Mouse (Mus musculus) spleen, postnatal 4 days (tissue): ENCODE results near the gene Fchsd2.

Experiments used
- DNase-seq, 2 experiments: peaks; one replicate each; pipeline ENCODE4 v3.0.0; 2022; ENCODE audit warnings: low spot score in 2 of 2

Gene Fchsd2

DNA sequence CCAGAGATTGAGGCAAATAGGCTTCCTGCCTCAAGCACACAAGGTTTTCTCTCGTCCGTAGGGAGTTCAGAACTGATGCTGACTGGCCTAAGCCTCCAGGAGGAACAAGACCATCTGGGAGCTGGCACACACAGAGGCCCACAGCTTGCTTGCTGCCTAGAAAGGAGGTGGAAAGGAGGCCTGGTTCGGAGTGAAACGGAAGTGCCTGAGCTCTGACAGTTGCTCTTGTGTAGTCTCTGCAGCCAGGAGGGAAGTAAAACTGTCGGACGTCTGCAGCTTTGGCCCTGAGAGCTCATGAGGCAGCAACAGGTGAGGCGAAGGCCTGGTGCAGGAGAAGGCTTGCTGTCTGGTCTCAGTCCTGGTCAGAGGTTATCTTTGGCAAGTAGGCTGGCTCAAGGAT, at the start of gene Fchsd2:
TSS of gene Fchsd2 (plus strand) at position 246 of the 400 bp plus-strand sequence.
- DNase-seq = peak in 1 of 2 experiments; percentile 43

DNA sequence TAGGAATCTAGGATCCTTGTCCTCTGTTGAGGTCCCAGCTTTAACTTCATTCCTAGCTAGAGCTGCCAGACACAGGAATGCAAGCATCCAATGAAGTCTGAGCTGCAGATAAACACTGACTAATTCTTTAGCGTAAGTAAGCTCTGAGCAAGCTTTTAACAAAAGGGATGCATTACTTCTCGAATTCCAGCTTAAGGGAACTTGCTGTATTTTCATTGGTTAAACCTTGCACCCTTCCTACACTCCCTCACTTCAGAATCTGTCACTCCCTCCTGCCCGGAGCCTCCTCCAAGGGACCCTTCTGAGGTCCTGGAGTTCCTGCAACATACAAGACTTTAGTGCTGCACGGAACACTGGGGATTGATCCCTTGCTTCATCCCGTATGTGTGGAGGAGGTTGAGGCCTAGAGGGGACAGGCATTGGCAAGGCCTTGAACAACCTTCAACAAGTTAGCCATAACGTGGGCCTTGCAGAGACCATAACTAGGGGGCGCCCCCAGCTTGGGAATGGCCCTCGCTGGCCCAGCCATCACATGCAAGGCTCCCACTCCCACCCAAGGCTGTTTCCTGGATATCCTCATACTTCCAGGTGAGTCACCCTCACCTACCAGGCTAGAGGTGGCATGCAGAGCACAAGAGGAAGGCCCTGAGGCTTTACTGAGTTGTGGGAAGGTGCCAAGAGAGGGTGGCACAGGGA, 48.7 kb upstream of the Fchsd2 start:
- DNase-seq = no peak

DNA sequence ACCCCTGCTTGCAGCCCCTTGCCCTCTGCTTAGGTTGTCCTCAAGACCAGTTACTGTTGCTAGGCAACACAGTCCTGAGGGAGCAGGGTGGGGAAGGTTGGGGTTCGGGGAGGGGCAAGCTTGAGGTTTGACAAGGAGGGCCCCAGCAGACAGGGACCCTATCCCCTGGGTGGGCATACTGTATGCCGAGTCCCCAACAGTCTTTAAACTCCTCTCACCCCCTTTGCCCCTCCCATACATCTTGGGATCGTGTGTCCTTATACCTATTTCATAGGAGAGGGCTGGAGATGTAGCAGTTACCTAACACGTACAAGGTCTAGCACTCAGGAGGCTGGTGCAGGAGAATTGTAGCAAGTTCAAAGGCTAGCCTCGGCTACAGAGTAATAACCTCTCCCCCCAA, 44.4 kb upstream of the Fchsd2 start:
- no peak for DNase-seq

DNA sequence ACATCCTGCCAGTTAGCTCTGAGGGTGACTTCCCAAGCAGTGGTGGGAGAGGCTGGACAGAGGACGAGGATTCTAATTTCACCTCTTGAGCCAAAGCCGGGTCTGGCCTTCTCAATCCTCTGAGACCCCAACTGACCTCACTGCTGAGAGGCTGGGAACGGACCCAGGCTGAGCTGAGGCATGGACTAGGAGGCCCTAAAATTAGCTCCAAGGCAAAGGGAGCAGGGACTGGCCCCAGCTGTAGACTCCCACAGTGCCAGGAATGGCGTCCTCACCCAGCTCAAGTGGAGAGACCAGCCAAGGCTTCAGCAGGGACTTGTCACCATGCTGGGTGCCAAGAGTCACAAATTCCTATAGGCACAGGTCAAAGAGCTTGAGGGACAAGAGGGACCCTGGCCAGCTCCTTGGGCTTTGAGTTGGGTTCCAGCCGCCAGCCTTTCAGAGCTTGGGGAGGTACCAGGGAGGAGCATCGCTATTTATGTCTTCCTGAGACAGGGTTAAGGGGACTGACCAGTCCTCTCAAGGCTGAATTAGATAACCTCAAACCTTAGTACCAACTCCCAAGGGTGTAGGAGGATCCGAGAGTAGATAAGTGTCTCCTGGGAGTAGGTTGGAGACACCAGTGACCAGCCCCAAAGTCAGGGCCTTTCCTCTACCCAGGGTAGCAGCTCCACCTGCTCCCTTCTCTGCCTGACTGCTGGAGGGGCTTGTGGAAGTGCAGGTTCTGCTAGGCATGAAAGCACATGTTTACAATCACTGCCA, 43.2 kb upstream of the Fchsd2 start:
- DNase-seq = no peak

- DNase-seq = no peak
These were observed 41.7 kb upstream of the Fchsd2 start for GRCm38 (mm10) chr7:101050724-101051550.

DNA sequence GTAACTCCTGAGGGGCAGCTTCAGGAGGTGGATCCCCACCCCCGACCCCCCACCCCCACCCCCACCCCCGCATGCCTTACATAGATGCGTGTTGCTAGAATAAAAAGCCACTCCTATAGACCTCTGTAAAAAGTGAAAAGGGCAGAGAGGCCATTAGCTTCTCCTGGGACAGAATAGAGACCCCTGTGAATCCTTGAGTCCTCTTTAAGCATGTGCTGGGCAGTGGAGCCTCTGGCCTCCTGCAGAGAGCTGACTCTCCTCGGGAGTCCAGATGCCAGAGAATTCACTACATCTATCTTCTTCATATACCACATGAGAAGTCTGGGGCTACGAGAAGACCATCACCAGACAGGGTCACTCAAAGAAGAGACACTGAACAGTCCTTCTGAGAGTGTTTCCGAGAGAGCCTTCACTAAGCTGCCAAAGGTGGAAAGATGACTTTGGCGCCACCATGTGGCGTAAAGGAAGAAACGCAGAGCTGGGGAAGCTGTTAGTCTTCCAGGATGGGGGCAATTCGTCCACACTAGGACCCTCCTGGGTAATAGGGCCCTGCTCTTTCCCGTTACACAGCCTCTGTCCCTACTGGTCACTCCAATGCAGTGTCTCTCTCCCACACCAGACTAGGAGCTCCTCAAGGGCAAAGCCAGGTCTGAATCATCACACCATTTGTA, 41.0 kb upstream of the Fchsd2 start:
- peak in 1 of 2 experiments; percentile 78 for DNase-seq

DNA sequence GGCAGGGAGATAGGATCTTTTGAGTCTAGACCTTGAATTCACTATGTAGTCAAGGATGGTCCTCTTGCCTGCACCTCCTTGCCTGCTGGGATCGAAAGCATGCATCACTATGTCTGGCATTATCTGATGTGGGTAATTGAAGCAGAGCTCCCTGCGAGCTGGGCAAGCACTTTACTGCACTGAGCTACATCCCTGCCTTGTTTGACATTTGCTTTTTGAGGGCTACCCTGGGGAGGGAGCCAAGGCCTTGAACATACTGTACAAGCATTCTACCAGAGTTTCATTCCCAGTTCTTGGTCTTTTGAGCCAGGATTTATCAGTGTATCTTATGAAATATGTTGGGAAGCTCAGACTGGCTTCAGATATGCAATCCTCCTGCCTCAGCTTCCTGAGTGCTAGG, 39.5 kb upstream of the Fchsd2 start:
- no peak for DNase-seq

- DNase-seq = no peak
These were observed 35.4 kb upstream of the Fchsd2 start for GRCm38 (mm10) chr7:101057309-101057708.

- no peak for DNase-seq
These were observed 33.5 kb upstream of the Fchsd2 start for GRCm38 (mm10) chr7:101059188-101059587.

GRCm38 (mm10) chr7:101060476-101060875, 32.2 kb upstream of the Fchsd2 start:
- peak in 1 of 2 experiments; percentile 44 for DNase-seq

- peak; percentile 70 to 86 for DNase-seq
These were observed 31.3 kb upstream of the Fchsd2 start for GRCm38 (mm10) chr7:101061381-101061780.

DNA sequence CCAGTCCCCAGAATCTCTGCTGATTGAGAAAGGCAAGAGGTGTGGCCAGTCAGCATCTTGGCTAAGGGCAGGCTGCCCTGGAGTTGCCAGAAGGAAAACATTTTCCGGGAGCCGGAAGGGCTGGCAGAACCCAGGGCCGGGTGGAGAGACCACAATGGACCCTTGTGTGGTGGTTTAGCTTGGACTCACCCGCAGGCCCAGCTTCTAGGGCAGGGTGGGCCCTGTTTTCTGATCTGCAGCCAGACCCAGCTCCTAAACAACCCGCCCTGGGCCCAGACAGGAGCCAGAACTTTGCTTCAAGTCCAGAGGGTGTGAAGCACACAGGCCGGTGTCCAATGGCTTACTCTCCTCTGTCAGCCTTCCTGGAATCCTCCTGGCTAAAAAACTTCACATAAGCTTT, 30.4 kb upstream of the Fchsd2 start:
- no peak for DNase-seq

DNA sequence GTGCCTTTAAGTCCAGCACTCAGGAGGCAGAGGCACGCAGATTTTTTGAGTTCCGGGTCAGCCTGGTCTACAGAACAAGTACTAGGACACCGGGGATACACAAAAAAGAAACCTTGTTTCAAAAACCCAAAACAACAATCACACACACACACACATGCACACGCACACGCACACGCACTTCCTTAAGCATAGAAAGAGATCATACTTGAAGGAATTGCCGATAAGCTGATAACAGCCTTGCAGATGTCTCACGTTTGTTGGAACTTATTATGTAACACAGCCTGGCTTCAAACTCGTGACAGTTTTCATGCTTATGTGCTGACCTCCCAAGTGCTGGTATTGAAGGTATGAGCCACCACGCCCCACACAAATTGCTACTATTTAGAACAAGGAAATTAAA, 29.1 kb upstream of the Fchsd2 start:
- DNase-seq = no peak

- no peak for DNase-seq
These were observed 27.7 kb upstream of the Fchsd2 start for GRCm38 (mm10) chr7:101064697-101065688.

- no peak for DNase-seq
These were observed 26.7 kb upstream of the Fchsd2 start for GRCm38 (mm10) chr7:101066009-101066408.

DNA sequence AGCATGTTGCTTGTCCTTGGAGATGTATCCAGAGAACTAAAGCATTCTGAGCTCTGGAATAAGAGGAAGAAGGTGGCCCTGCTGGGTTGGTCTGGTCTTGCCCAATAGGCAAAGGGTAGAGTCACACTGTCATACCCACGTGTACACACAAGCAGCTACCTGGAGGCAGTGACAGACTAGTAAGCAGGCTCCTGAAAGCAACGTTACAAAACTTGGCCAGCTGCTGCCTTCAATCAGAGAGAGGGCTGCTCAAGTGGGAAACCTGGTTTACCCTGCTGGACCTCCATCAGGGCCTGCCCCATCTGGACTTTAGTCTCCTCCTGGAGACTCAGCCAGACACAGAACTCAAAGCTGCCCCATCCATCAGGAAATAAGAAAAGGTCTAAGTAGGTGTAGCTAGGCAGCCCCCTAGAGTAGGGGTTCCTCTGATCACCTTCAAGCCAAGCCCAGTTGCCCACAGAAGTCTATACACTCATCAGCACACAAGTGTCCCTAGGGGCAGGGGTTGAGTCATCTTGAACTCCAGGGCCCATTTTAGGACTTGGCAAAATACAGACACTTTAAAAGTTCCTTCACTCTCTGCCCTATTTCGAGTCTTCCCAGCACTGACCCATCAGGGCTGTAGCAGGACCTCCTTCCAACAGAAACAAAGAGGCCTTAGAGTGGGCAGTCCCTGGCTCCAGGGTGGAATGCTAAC, 25.9 kb upstream of the Fchsd2 start:
- no peak for DNase-seq

- no peak for DNase-seq
These were observed 25.1 kb upstream of the Fchsd2 start for GRCm38 (mm10) chr7:101067521-101067920.

DNA sequence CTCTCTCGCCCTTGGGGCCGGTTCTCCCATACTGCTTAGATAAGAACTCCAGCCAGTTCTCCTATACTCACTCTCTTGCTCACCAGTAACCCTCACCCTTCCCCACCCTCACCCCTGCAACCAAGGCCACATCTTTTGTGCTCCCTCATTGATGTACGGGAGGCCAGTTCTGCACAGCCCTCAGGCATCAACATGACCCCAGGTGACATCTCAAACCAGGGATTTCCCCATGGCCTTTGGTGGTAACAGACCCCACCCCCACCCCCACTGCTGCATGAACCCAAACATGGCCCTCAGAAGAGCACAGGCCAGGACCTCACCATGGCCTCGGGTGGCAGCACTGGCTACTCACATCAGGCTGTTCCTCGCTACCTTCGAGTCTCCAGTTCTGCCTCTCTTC, 23.4 kb upstream of the Fchsd2 start:
- DNase-seq = no peak

- DNase-seq = no peak
These were observed 22.3 kb upstream of the Fchsd2 start for GRCm38 (mm10) chr7:101070406-101070805.

GRCm38 (mm10) chr7:101071020-101071419, 21.6 kb upstream of the Fchsd2 start:
- DNase-seq = no peak
